Mouse (Mus musculus) neural tube, embryonic 15.5 days (tissue): ENCODE measurements around the gene Klra3. TPM values are rescaled to one million over a fixed set of nuclear protein-coding genes. Genes with fewer than 3 reads are reported as not detected.
"Not testable (repeated sequence)": the region's sequence is repeated elsewhere in the genome, so short reads cannot be mapped to it uniquely, and the experiment has no call there.

Experiments
- ATAC-seq: fragments of 200-750 bp; cut with Nextera tagmentation; 2 replicates; pipeline ENCODE4 v1.8.0; 2017; ENCODE audit warnings: mild to moderate bottlenecking, moderate TSS enrichment, moderate library complexity; ENCODE audit not compliant: low FRiP score
- H3K27ac ChIP-seq: fragments of 300-500 bp; sonication (generic); replicated peaks from 2 replicates; pipeline ENCODE4 v1.5.1; 2015; ENCODE audit warnings: mild to moderate bottlenecking, inconsistent platforms
- H3K27me3 ChIP-seq: fragments of 300-500 bp; sonication (generic); replicated peaks from 2 replicates; pipeline ENCODE4 v1.6.1; 2015; ENCODE audit warnings: inconsistent platforms
- H3K36me3 ChIP-seq: fragments of 300-500 bp; sonication (generic); 2 replicates; pipeline ENCODE4 v1.6.1; 2015; ENCODE audit warnings: inconsistent platforms
- H3K4me1 ChIP-seq: fragments of 300-500 bp; sonication (generic); 2 replicates; pipeline ENCODE4 v1.6.1; 2015; ENCODE audit warnings: inconsistent platforms
- H3K4me2 ChIP-seq: fragments of 300-500 bp; sonication (generic); 2 replicates; pipeline ENCODE4 v1.6.1; 2015; ENCODE audit warnings: inconsistent platforms, mild to moderate bottlenecking, moderate library complexity
- H3K4me3 ChIP-seq: fragments of 300-500 bp; sonication (generic); replicated peaks from 2 replicates; pipeline ENCODE4 v1.5.1; 2015; ENCODE audit warnings: mild to moderate bottlenecking, inconsistent platforms
- H3K9ac ChIP-seq: fragments of 300-500 bp; sonication (generic); replicated peaks from 2 replicates; pipeline ENCODE4 v1.6.1; 2015; ENCODE audit warnings: mild to moderate bottlenecking, inconsistent platforms
- H3K9me3 ChIP-seq: fragments of 300-500 bp; sonication (generic); replicated peaks from 2 replicates; pipeline ENCODE4 v1.6.1; 2016; ENCODE audit warnings: inconsistent platforms
- WGBS: fragments of 180-500 bp; shearing (Covaris S2); methylation state at CpG from one replicate; pipeline ENCODE4 v1.1.7; 2015; ENCODE audit warnings: mixed read lengths; 5-methylcytosine and 5-hydroxymethylcytosine counted together
- polyA plus RNA-seq: library from polyadenylated mRNA; unstranded; fragments of >200 nt; fragmentation: Nextera tagmentation; extraction: Ambion mirVana; gene quantifications from 2 replicates; pipeline ENCODE4 v1.2.1, GENCODE M21; 2015

Gene Klra3
- polyA plus RNA-seq = not detected in 2 replicates

DNA sequence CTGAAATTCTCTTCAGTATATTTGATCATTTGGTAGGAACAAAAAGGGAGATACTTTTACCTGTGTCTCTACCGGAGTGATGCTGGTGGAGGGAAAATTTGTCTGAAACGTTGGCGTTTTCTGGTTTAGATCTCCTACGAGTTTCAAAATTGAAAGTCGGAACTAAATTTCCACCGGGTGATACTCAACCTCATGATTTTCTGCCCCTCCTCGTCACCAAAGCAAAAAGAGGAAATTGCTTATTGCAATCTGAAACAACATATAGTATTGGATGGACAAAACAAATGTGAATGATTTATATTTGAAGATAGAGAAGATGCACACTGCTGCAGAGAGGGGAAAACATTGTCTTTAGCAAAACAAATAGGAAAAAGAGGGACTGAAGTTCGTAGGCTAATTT is at the start of gene Klra3:
Klra3 (minus strand) TSS at position 164 of the 400 bp plus-strand sequence.
- Histone ChIP-seq H3K27me3 (no peaks in the 10 kb centered on the region), H3K4me1 (no peaks in the 10 kb centered on the region), H3K4me2 (no peak within 1 kb of the TSS), H3K9ac (no peak within 1 kb of the TSS), H3K36me3 (no peaks in the 10 kb centered on the region), H3K27ac (no peak within 1 kb of the TSS), H3K9me3 (0 out of 2 replicates have a peak, but pooled peaks cover 3% of the 10 kb centered on the region), H3K4me3 (no peak within 1 kb of the TSS)
- 92% methylated on average over 8 of the region's 8 CpGs for WGBS
- ATAC-seq = no peak

DNA sequence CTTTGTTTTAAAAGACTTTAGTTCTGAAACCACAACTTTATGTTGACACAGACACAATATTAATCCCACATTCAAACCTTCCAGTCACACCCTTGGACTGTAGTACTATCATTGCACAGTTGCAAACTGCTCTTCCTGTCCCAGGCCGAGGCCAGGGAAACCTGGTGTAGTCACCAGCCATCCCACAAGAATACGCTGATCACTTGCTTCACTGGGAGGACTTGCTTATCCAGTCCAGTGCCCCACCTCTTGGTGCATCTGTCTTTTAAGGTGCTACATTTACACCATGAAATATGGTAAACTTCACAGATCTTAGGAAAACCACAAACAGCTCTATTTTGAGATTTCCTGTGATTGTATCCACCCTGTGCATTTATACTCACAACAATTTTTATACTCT is 49.4 kb upstream of the Klra3 start, which contains the start of gene Klra1:
Klra1 (minus strand) TSS at position 125 of the 400 bp plus-strand sequence.
- Histone ChIP-seq H3K4me1 (no peaks in the 10 kb centered on the region), H3K27ac (no peak within 1 kb of the TSS), H3K9ac (no peak within 1 kb of the TSS), H3K4me2 (no peak within 1 kb of the TSS), H3K4me3 (no peak within 1 kb of the TSS), H3K9me3 (peaks cover 2% of the 10 kb centered on the region; the same call in 1 of the 2 replicates), H3K36me3 (no peaks in the 10 kb centered on the region), H3K27me3 (no peaks in the 10 kb centered on the region)
- 68% methylated on average over 2 of the region's 2 CpGs for WGBS
- no peak for ATAC-seq

DNA sequence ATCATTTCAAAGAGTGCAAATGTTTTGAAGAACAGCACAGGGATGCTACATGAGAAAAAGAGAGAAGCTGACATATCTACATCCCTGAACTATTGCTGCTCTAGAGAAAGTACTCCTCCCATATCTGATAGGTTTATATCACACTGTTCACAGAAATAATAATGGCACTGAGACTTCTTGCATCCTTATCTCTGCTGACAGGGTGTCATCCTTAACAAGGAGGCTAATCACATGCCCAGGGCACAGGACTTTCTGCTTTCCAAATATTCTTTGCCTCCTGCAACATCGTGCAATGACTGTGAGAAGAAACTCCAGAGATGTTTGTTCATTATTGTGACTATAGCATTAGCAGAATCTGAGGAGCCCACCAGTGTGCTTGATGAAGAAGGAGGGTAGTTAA is 48.4 kb upstream of the Klra3 start:
- Histone ChIP-seq H3K4me2 (no peak overlapping the region), H3K4me1 (no peaks in the 10 kb centered on the region), H3K9ac (no peak overlapping the region), H3K27me3 (no peaks in the 10 kb centered on the region), H3K9me3 (peaks cover 3% of the 10 kb centered on the region; the same call in 1 of the 2 replicates), H3K27ac (no peak overlapping the region), H3K4me3 (no peak overlapping the region), H3K36me3 (no peaks in the 10 kb centered on the region)
- no peak for ATAC-seq
- 64% methylated on average over 1 of the region's 1 CpGs for WGBS

DNA sequence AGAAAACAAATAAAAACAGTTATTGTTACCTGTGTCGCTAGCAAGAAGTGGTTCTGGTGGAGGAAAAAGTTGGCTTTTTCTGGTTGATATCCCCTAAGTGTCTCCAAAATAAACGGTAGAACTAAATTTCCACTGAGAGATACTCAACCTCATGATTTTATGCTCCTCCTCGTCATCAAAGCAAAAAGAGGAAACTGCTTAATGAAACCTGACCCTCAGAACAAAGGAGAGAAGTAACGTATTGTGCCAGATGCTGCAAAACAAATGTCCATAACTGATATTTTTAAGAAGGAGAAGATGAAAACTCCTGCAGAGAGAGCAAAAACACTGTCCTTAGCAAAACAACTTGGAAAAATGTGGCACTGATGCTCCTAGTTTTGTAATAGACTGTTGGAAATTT is 45.0 kb upstream of the Klra3 start:
- Histone ChIP-seq H3K9ac (no peak overlapping the region), H3K4me1 (no peaks in the 10 kb centered on the region), H3K27ac (no peak overlapping the region), H3K4me3 (no peak overlapping the region), H3K4me2 (no peak overlapping the region), H3K9me3 (peaks cover 3% of the 10 kb centered on the region; the same call in 1 of the 2 replicates), H3K27me3 (no peaks in the 10 kb centered on the region), H3K36me3 (no peaks in the 10 kb centered on the region)
- ATAC-seq = no peak
- 78% methylated on average over 4 of the region's 4 CpGs for WGBS

DNA sequence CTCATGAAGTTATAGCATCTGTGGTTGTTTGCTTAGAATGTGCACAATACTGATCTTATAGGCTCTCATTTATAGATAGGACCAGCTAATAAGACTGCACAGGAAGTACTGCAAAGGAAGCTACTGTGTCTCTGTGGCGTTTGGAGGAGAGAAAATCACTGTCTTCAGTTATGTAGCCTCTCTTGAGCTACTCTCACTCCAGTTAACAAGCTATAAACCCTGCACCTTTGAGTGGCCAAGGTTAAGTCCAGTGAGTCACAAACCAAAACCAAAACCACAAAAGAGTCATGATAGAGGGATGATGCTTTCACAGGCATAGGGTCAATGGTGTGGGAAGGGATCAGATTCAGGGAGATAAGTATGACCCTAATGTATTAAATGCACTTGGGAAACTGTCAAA is 8.0 kb upstream of the Klra3 start:
- not testable (repeated sequence) for H3K27me3 ChIP-seq
- WGBS = 36% methylated on average over 1 of the region's 1 CpGs

DNA sequence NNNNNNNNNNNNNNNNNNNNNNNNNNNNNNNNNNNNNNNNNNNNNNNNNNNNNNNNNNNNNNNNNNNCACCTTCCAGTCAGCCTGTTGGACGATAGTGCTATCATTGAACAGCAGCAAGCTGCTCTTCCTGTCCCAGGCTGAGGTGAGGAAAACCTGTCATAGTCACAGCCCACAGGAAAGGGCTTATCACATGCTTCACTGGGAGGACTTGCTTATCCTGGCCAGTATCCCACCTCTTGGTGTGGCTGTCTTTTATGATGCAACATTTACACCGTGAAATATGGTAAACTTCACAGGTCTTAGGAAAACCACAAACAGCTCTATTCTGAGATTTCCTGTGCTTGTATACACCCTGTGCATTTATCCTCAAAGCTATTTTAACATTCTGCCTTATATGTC is 4.6 kb upstream of the Klra3 start:
- ATAC-seq = not testable (repeated sequence)
- WGBS = 89% methylated on average over 2 of the region's 2 CpGs

More for the DNA sequence above, 8.0 kb upstream of the Klra3 start:
- H3K27ac ChIP-seq, H3K9ac ChIP-seq, H3K4me1 ChIP-seq, H3K36me3 ChIP-seq, H3K9me3 ChIP-seq, H3K4me2 ChIP-seq, H3K4me3 ChIP-seq, ATAC-seq: not testable (repeated sequence)

DNA sequence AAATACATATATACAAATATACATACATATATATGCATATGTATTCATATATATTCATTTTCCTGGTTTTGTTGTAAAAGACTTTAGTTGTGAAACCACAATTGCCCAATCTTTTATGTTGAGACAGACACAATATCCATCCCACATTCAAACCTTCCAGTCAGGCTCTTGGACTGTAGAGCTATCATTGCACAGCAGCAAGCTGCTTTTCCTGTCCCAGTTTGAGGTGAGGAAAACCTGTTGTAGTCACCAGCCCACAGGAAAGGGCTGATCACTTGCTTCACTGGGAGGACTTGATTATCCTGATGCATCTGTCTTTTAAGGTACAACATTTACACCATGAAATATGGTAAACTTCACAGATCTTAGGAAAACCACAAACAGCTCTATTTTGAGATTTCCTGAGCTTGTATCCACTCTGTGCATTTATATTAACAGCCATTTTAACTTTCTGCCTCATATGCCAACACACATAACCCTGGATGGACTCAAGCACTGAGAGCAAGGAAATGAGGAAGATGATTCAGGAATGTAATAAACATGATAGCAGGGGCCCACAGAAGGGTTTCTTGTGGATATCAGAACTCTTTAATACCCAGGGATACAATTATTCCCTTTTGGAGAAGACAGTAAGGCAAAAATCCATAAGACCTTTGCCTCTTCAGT is 49.3 kb downstream of the Klra3 start:
- Histone ChIP-seq H3K4me1 (no peaks in the 10 kb centered on the region), H3K27ac (no peak overlapping the region), H3K9ac (no peak overlapping the region), H3K9me3 (no peaks in the 10 kb centered on the region), H3K27me3 (no peaks in the 10 kb centered on the region), H3K4me3 (no peak overlapping the region), H3K4me2 (no peak overlapping the region), H3K36me3 (no peaks in the 10 kb centered on the region)
- ATAC-seq = no peak

More for the DNA sequence above, 4.6 kb upstream of the Klra3 start:
- H3K27me3 ChIP-seq, H3K9me3 ChIP-seq, H3K27ac ChIP-seq, H3K4me2 ChIP-seq, H3K36me3 ChIP-seq, H3K9ac ChIP-seq, H3K4me1 ChIP-seq, H3K4me3 ChIP-seq: not testable (repeated sequence)

DNA sequence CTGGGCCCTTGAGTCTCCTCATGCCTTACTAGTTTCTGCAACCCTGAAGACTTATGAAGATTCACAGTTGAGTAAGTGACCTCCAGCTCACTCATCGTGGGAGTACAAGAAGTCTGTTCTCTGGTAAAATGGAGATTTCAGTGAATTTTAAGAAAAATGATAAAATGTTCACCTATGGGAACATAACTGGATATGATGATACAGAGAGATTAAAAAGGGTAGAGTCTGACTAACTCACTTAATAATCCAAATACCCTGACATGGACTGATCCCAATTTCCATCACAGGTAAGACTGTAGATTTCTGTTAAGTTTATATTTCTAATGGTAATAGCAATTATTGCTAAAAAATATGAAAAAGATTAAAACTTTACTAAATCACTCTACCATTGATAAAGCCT is 55.5 kb downstream of the Klra3 start, which contains the start of gene Klra10:
Klra10 (minus strand) TSS at position 101 of the 400 bp plus-strand sequence.
- ATAC-seq, H3K27ac ChIP-seq, H3K27me3 ChIP-seq, H3K4me1 ChIP-seq, H3K36me3 ChIP-seq, H3K9ac ChIP-seq, H3K4me2 ChIP-seq, H3K4me3 ChIP-seq, H3K9me3 ChIP-seq: not testable (repeated sequence)
- 78% methylated on average over 1 of the region's 1 CpGs for WGBS

Other genes with a start within 250 kb of the Klra3 start
- not detected in 2 replicates for gene Klra8, start 207.7 kb downstream of the Klra3 start, polyA plus RNA-seq
- gene Klra9, start 144.5 kb downstream of the Klra3 start, polyA plus RNA-seq = not detected in 2 replicates
- not detected in 2 replicates for gene Klra7, start 104.3 kb downstream of the Klra3 start, polyA plus RNA-seq
- not detected in 2 replicates for gene Klra10, start 55.6 kb downstream of the Klra3 start, polyA plus RNA-seq
- not detected in 2 replicates for gene Klra1, start 49.3 kb upstream of the Klra3 start, polyA plus RNA-seq